Mouse (Mus musculus): ENCODE measurements around the gene Apopt1.

Gene Apopt1

GRCm38 (mm10) chr12:111682003-111682402 is 31.1 kb upstream of the Apopt1 start:
- DNase-seq, result no peak

- no peak for DNase-seq
These were observed 30.3 kb upstream of the Apopt1 start for GRCm38 (mm10) chr12:111682806-111683205.

GRCm38 (mm10) chr12:111686390-111686789 is 26.7 kb upstream of the Apopt1 start:
- DNase-seq, result no peak

- no peak for DNase-seq
These were observed 25.6 kb upstream of the Apopt1 start for GRCm38 (mm10) chr12:111687350-111688068.

GRCm38 (mm10) chr12:111688069-111688428 is 25.0 kb upstream of the Apopt1 start:
- DNase-seq, result no peak

- no peak for DNase-seq
These were observed 23.6 kb upstream of the Apopt1 start for GRCm38 (mm10) chr12:111689426-111689825.

- no peak for DNase-seq
These were observed 21.7 kb upstream of the Apopt1 start for GRCm38 (mm10) chr12:111691346-111691872.

GRCm38 (mm10) chr12:111692899-111693298 is 20.2 kb upstream of the Apopt1 start:
- no peak for DNase-seq

- no peak for DNase-seq
These were observed 19.5 kb upstream of the Apopt1 start for GRCm38 (mm10) chr12:111693341-111694270.

GRCm38 (mm10) chr12:111694271-111694781 is 18.7 kb upstream of the Apopt1 start:
- no peak for DNase-seq

GRCm38 (mm10) chr12:111694880-111695804 is 17.9 kb upstream of the Apopt1 start:
- no peak for DNase-seq

- DNase-seq, result peak in 1 of 2 experiments; percentile 65
These were observed 16.8 kb upstream of the Apopt1 start for GRCm38 (mm10) chr12:111696239-111696638.

- DNase-seq, result no peak
These were observed 15.4 kb upstream of the Apopt1 start for GRCm38 (mm10) chr12:111697708-111698107.

GRCm38 (mm10) chr12:111698346-111698913 is 14.6 kb upstream of the Apopt1 start:
- DNase-seq, result no peak

- no peak for DNase-seq
These were observed 13.5 kb upstream of the Apopt1 start for GRCm38 (mm10) chr12:111699542-111699941.

GRCm38 (mm10) chr12:111700920-111701458 is 12.1 kb upstream of the Apopt1 start:
- DNase-seq, result no peak

- no peak for DNase-seq
These were observed 9.8 kb upstream of the Apopt1 start for GRCm38 (mm10) chr12:111703301-111703700.

GRCm38 (mm10) chr12:111704609-111705008 is 8.5 kb upstream of the Apopt1 start:
- DNase-seq, result no peak

GRCm38 (mm10) chr12:111705186-111705973 is 7.7 kb upstream of the Apopt1 start:
- DNase-seq, result no peak

- no peak for DNase-seq
These were observed 4.9 kb upstream of the Apopt1 start for GRCm38 (mm10) chr12:111708181-111708580.

- no peak for DNase-seq
These were observed 3.0 kb upstream of the Apopt1 start for GRCm38 (mm10) chr12:111710091-111710490.

Measured in spleen, adult 18-20 months (tissue).